Mouse (Mus musculus) megakaryocyte, embryonic 14.5 days (primary cell): ENCODE results near the gene Wipf1. TPM values are rescaled to one million over a fixed set of nuclear protein-coding genes. Genes with fewer than 3 reads are reported as not detected.

Experiments used
- H3K27me3 ChIP-seq: replicated peaks from 2 replicates; pipeline ENCODE3; 2012; ENCODE audit warnings: inconsistent platforms
- H3K36me3 ChIP-seq: replicated peaks from 2 replicates; pipeline ENCODE3; 2012; ENCODE audit warnings: low read length, inconsistent platforms, mixed read lengths
- H3K4me1 ChIP-seq: 2 replicates; pipeline ENCODE4 v1.6.1; 2012; ENCODE audit warnings: inconsistent platforms
- H3K4me3 ChIP-seq: replicated peaks from 2 replicates; pipeline ENCODE3; 2012; ENCODE audit warnings: moderate library complexity, mild to moderate bottlenecking, inconsistent platforms
- H3K9me3 ChIP-seq: 2 replicates; pipeline ENCODE4 v1.6.1; 2012; ENCODE audit warnings: inconsistent platforms
- FLI1 ChIP-seq: IDR thresholded peaks from 2 replicates; pipeline ENCODE4 v1.6.1; 2012; ENCODE audit warnings: low read length, inconsistent platforms, mixed read lengths
- GATA1 ChIP-seq: IDR thresholded peaks from 3 replicates; pipeline ENCODE4 v1.6.1; 2012; ENCODE audit warnings: mixed read lengths, low read length, inconsistent platforms, borderline replicate concordance
- polyA plus RNA-seq: library from polyadenylated mRNA; stranded (reverse); fragments of >175 nt; gene quantifications from 2 replicates; pipeline ENCODE4 v1.2.3, GENCODE M21; 2012; ENCODE audit warnings: low replicate concordance; ENCODE audit not compliant: insufficient read depth

Gene Wipf1
- polyA plus RNA-seq, 1 experiment = 310 TPM

- Histone ChIP-seq H3K27me3 (no peaks in the 10 kb centered on the region), H3K36me3 (no peaks in the 10 kb centered on the region), H3K4me1 (peaks cover 70% of the 10 kb centered on the region), H3K4me3 (no peak overlapping the region), H3K9me3 (no peaks in the 10 kb centered on the region)
- no peak for TF ChIP-seq GATA1
- no peak for TF ChIP-seq FLI1
These were observed 16.0 kb upstream of the Wipf1 start for GRCm38 (mm10) chr2:73545556-73545955.

- Histone ChIP-seq H3K4me3 (peak overlapping the region; percentile 86), H3K9me3 (no peaks in the 10 kb centered on the region; the same call in 1 of the 2 replicates), H3K27me3 (no peaks in the 10 kb centered on the region), H3K36me3 (peaks cover 3% of the 10 kb centered on the region), H3K4me1 (peaks cover 53% of the 10 kb centered on the region)
- no peak for TF ChIP-seq FLI1
- no peak for TF ChIP-seq GATA1
These were observed 11.1 kb upstream of the Wipf1 start for GRCm38 (mm10) chr2:73540450-73541162.

GRCm38 (mm10) chr2:73539697-73540096 is 10.2 kb upstream of the Wipf1 start:
- Histone ChIP-seq H3K4me1 (peaks cover 52% of the 10 kb centered on the region), H3K36me3 (peaks cover 3% of the 10 kb centered on the region), H3K4me3 (no peak overlapping the region), H3K9me3 (no peaks in the 10 kb centered on the region; the same call in 1 of the 2 replicates), H3K27me3 (no peaks in the 10 kb centered on the region)
- TF ChIP-seq GATA1 = no peak
- TF ChIP-seq FLI1 = no peak

- Histone ChIP-seq H3K27me3 (no peaks in the 10 kb centered on the region), H3K4me3 (no peak overlapping the region), H3K9me3 (no peaks in the 10 kb centered on the region; the same call in 1 of the 2 replicates), H3K4me1 (peaks cover 55% of the 10 kb centered on the region), H3K36me3 (peaks cover 3% of the 10 kb centered on the region)
- TF ChIP-seq GATA1 (no peak), FLI1 (no peak)
These were observed 9.6 kb upstream of the Wipf1 start for GRCm38 (mm10) chr2:73539141-73539540.

GRCm38 (mm10) chr2:73538590-73538989 is 9.1 kb upstream of the Wipf1 start:
- Histone ChIP-seq H3K4me1 (peaks cover 55% of the 10 kb centered on the region), H3K36me3 (peaks cover 3% of the 10 kb centered on the region), H3K9me3 (no peaks in the 10 kb centered on the region; the same call in 1 of the 2 replicates), H3K27me3 (no peaks in the 10 kb centered on the region), H3K4me3 (no peak overlapping the region)
- TF ChIP-seq FLI1 = no peak
- TF ChIP-seq GATA1 = no peak

- Histone ChIP-seq H3K9me3 (no peaks in the 10 kb centered on the region; the same call in 1 of the 2 replicates), H3K36me3 (peaks cover 3% of the 10 kb centered on the region), H3K4me3 (no peak overlapping the region), H3K4me1 (peaks cover 72% of the 10 kb centered on the region), H3K27me3 (no peaks in the 10 kb centered on the region)
- TF ChIP-seq FLI1 (no peak), GATA1 (no peak)
These were observed 6.7 kb upstream of the Wipf1 start for GRCm38 (mm10) chr2:73536091-73536783.

GRCm38 (mm10) chr2:73534720-73535119 is 5.2 kb upstream of the Wipf1 start:
- Histone ChIP-seq H3K9me3 (no peaks in the 10 kb centered on the region; the same call in 1 of the 2 replicates), H3K4me3 (no peak overlapping the region)
- TF ChIP-seq GATA1 (no peak), FLI1 (no peak)

GRCm38 (mm10) chr2:73530487-73530886 is 953 bp upstream of the Wipf1 start:
- H3K4me1 ChIP-seq = peaks cover 85% of the 10 kb centered on the region

More at GRCm38 (mm10) chr2:73534720-73535119, 5.2 kb upstream of the Wipf1 start:
- Histone ChIP-seq H3K4me1 (peaks cover 73% of the 10 kb centered on the region), H3K36me3 (peaks cover 3% of the 10 kb centered on the region), H3K27me3 (no peaks in the 10 kb centered on the region)

GRCm38 (mm10) chr2:73528516-73529355 is 798 bp downstream of the Wipf1 start:
- Histone ChIP-seq H3K27me3 (no peaks in the 10 kb centered on the region), H3K36me3 (peaks cover 42% of the 10 kb centered on the region), H3K9me3 (no peaks in the 10 kb centered on the region), H3K4me1 (peaks cover 87% of the 10 kb centered on the region), H3K4me3 (peak overlapping the region; percentile 93)
- TF ChIP-seq FLI1 = no peak
- TF ChIP-seq GATA1 = no peak

More at GRCm38 (mm10) chr2:73530487-73530886, 953 bp upstream of the Wipf1 start:
- H3K4me3 ChIP-seq = peak overlapping the region; percentile 93
- H3K9me3 ChIP-seq = no peaks in the 10 kb centered on the region
- TF ChIP-seq GATA1 = no peak
- no peak for TF ChIP-seq FLI1
- H3K36me3 ChIP-seq = peaks cover 26% of the 10 kb centered on the region
- H3K27me3 ChIP-seq = no peaks in the 10 kb centered on the region
